Mouse (Mus musculus) monocyte, adult 5-6 weeks (primary cell): ENCODE results near the gene Nova1. TPM values are rescaled to one million over a fixed set of nuclear protein-coding genes. Genes with fewer than 3 reads are reported as not detected.

Experiments
- ATAC-seq: fragments of 153-309, 156-312 bp; replicated peaks from 2 replicates; pipeline ENCODE4 v1.8.0; 2017; ENCODE audit warnings: mild to moderate bottlenecking; ENCODE audit not compliant: low TSS enrichment, insufficient number of reproducible peaks, severe bottlenecking, poor library complexity, low FRiP score
- total RNA-seq: library from RNA; stranded (forward); fragments of 200-1000, 200-491, 200-594 nt; gene quantifications from 3 replicates; pipeline ENCODE4 v1.2.3, GENCODE M21; 2017

The Nova1 gene
- total RNA-seq, 1 experiment from 2014 or later = not detected

DNA sequence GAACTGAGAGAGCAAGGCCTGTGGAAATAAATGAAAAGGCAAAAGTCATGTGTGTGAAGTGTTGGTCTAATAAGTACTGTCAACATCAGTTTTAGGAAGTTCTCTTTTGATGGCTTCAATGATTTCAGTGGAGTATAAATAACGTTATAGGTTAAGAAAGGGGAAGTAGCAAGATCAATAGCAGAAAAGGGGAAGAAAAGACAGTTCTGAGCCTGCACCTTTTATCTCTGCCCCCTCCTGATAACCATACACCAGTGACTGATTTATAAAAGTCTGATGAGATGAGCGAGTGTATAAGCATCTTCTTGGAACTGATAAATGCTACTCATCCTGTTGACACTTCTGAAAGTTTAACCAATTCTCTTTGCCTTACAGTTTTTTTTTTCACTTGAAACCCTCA is 108.6 kb downstream of the Nova1 start:
- no peak for ATAC-seq

DNA sequence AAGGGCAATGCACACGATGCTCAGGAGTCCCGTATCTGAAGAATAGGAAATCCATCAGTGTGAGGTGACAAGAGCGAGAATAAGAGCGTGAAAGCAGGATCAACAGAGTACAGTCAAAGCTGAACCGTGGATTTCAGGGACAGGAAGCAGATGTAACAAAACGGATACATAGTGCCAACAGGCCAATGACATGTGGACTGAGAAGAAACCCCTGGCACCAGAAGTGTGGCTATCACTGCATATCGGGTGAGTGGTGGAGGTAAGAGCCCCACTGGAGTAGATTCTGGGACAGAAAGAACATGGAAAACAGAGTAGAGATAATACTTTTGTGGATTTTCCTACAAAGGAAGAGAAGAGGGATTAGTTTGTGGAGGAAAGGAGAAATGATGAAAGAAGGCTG is 109.3 kb downstream of the Nova1 start:
- ATAC-seq = no peak

DNA sequence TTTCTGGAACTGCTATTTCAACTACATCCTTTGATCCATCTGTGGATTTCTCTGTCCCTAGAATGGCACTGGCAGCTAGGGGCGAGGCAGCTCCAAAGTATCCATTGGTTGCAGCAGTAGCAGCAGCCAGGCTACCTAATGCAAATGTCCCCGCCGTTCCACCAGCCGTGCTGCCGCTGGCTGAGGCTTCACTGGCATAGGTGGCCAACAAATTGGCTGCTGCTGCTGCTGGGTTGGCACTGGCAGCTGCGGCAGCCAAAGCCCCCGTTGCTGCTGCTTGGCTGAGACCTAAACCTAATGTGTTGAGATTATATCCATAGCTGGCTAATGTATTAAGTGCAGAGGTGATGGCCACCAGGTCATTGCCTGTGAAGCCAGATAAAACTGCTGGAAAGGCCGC is 118.5 kb downstream of the Nova1 start:
- no peak for ATAC-seq

DNA sequence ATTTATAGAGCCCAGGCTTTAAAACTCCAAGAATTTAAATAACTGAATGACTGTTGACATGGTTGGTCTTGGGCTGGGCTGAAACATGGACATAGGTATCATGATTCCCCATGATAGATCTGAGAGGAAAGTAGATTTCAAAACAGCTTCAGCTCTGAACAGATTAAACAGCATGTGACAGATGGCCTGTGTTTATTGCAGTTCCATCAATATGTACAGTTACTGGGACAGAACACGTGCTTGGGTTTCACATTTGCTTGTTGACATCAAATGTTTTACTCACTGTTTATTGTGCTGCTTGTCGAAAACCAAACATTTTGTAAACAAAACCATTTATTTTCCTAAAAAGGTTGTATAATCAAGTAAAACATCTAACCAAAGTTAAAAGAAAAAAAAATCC is 142.4 kb downstream of the Nova1 start:
- ATAC-seq = no peak

DNA sequence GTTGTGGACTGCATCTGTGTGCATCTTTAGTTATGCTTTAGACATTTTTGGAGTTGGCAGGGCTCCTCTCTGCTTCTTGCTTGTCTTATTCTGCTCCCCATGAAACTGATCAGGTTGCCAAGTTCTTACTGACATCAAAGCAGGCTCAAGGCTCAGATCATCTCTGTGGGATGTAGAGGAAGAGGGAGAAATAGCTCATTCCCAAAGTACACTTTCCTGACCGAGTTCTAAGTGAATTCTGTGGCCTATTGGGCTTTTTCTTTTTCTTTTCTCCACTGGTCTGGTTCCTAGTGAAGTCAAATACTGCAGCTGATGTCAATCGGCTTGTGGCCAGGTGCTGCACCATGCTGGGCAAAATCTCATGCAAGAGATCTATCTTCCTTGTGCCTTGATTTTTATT is 152.0 kb downstream of the Nova1 start:
- no peak for ATAC-seq

DNA sequence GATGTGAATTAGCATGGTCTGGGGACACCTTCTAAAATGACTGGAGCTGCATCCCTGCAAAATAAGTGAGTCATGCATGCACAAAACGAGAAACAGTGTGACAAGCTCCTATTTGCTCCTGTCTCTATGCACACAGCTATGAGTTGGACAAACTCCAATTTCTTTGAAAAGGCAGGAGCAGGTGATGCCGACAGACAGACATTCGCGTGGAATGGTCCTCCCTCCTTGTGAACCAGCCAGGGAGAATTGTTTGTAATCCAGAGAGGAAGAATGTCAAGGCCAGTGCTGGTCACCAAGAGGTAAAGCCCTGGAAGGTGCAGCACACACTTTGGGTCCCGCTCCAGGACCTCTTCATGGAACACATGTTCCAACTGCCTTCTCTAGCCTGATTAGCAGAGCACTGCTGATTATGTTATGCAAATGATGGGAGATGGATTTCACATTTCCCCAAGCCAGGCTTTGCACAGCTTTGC is 172.6 kb downstream of the Nova1 start:
- ATAC-seq = no peak

DNA sequence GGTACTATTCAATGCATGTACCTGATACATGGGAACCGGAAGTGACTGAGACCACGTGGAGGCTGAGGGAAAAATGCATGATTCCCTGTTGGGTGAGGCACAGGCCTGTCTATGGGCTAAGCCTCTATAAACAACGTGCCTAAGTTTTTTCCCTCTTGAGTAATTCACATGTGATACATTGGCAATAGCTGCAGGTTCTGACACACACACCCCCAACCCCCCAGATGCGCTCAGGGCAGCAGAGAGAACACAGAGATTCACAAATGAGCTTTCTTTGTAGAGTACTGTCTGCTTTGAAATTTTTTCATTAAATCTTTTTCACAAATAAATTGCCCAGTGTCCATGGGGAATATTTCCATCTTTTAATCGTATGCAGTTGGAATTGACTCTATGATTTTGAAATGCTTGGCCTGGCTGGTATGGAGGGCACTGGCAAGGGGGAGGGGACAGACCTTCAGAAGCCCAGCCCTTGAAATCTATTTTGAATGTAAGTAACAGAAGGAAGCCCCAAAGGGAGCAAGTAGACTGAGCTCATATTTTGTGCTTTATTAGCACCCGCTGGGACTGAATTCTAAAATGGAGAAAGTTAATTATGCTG is 173.3 kb downstream of the Nova1 start:
- ATAC-seq = no peak
